Comparison of ENCODE assay signal across 9 mouse cellular contexts in genomic region chr14:20067293-20068074, GRCm38 (mm10).
DNase-seq lines count a peak whose midpoint lies in the region; ATAC-seq and TF ChIP-seq lines count a peak whose summit lies in the region.
"Had no signal": no experiment of that assay in that cellular context is flagged by ENCODE, and none has a peak within 500 bp of the region (broad histone marks: within the 10 kb centered on the region; RNA-seq: fewer than 3 reads in every experiment).

No protein-coding gene starts in this region.

- no peaks in the 10 kb centered on the region for H3K4me1 ChIP-seq in MEL (ENCODE audit: control insufficient read depth in 1 of 2, insufficient read depth in 2 of 2, low read length in 2 of 2)
- H3K4me1 ChIP-seq in forebrain, embryonic 14.5 days (ENCODE audit: control insufficient read depth, insufficient read depth, low read length): no peaks in the 10 kb centered on the region
- H3K4me1 ChIP-seq in lung, embryonic 15.5 days: 0 out of 2 replicates have a peak, but pooled peaks cover 3% of the 10 kb centered on the region
- H3K4me1 ChIP-seq: megakaryocyte, embryonic 14.5 days had no signal

- TF ChIP-seq POLR2A in MEL (IDR thresholded peaks at IDR 0.05; ENCODE audit: control insufficient read depth in 1 of 2, insufficient read depth in 1 of 2, low read depth in 1 of 2, low read length in 2 of 2, poor library complexity in 1 of 2): no peak

- H3K9ac ChIP-seq in MEL (ENCODE audit: control insufficient read depth, low read depth, low read length, poor library complexity, severe bottlenecking): no peak overlapping the region
- H3K9ac ChIP-seq in forebrain, embryonic 14.5 days (ENCODE audit: low read length): peak overlapping the region; percentile 29; the same call in 1 of the 2 replicates
- H3K9ac ChIP-seq in lung, embryonic 15.5 days: no peak overlapping the region

- no peaks in the 10 kb centered on the region for H3K79me2 ChIP-seq in MEL (ENCODE audit: control insufficient read depth, insufficient read depth, low read length, poor library complexity)

- peaks cover 0 to 3% of the 10 kb centered on the region in 2 experiments; a peak in 1 of 4 replicates for H3K27me3 ChIP-seq in MEL (ENCODE audit: control insufficient read depth in 1 of 2, insufficient read depth in 2 of 2, low read length in 2 of 2)
- no peaks in the 10 kb centered on the region for H3K27me3 ChIP-seq in forebrain, embryonic 14.5 days (replicated peaks; ENCODE audit: control insufficient read depth, insufficient read depth, low read length)
- H3K27me3 ChIP-seq in lung, embryonic 15.5 days: no peaks in the 10 kb centered on the region

- peak; percentile 82 for DNase-seq in MEL (ENCODE audit: low read depth, low spot score)
- peak; percentile 42 for DNase-seq in c-Kit-positive CD71-positive TER-119-positive erythroid progenitor cells, embryonic 14.5 days (ENCODE audit: low spot score)
- peak; percentile 93 for DNase-seq in forebrain, embryonic 14.5 days (ENCODE audit: low spot score)
- DNase-seq in layer of hippocampus, adult 2 months (ENCODE audit: low spot score in 2 of 2): peak; percentile 78 to 79
- DNase-seq in retina, adult 2 months (ENCODE audit: low read depth, low spot score): peak; percentile 43
- DNase-seq in thymus, postnatal 14 days: peak; percentile 81

- WGBS in forebrain, embryonic 14.5 days: 42% methylated on average over 18 of the region's 18 CpGs
- 37% methylated on average over 18 of the region's 18 CpGs for WGBS in lung, embryonic 15.5 days

- TF ChIP-seq RAD21 in MEL (IDR thresholded peaks at IDR 0.05; ENCODE audit: low read depth, low read length): peak; percentile 100

- no peak for TF ChIP-seq EP300 in MEL (IDR thresholded peaks at IDR 0.05; ENCODE audit: low read depth in 1 of 2, low read length in 2 of 2)

- H3K27ac ChIP-seq in MEL (ENCODE audit: control insufficient read depth, low read depth, low read length): no peak overlapping the region
- H3K27ac ChIP-seq in forebrain, embryonic 14.5 days (ENCODE audit: low read depth, low read length): no peak overlapping the region
- no peak overlapping the region for H3K27ac ChIP-seq in layer of hippocampus, adult 2 months
- no peak overlapping the region for H3K27ac ChIP-seq in lung, embryonic 15.5 days

- H3K4me2 ChIP-seq in forebrain, embryonic 14.5 days (ENCODE audit: low read length): no peak overlapping the region
- no peak overlapping the region for H3K4me2 ChIP-seq in lung, embryonic 15.5 days

- peak; percentile 55 to 100 (median 83); a peak in 5 of 6 replicates for TF ChIP-seq CTCF in MEL (IDR thresholded peaks at IDR 0.05 in 2 of 3, conservative IDR thresholded peaks at IDR 0.05 in 1 of 3; ENCODE audit: control insufficient read depth in 1 of 3, insufficient read depth in 1 of 3, low read depth in 2 of 3, low read length in 3 of 3, poor library complexity in 1 of 3, severe bottlenecking in 1 of 3)
- TF ChIP-seq CTCF in layer of hippocampus, adult 2 months (conservative IDR thresholded peaks at IDR 0.05): peak; percentile 96

- peak; percentile 76; the same call in 1 of the 2 replicates for ATAC-seq in forebrain, embryonic 14.5 days
- peak; percentile 77 to 89 for ATAC-seq in hematopoietic stem cell, adult 5-6 weeks (replicated peaks in 1 of 2; ENCODE audit: insufficient read depth in 1 of 2, low FRiP score in 2 of 2, low TSS enrichment in 1 of 2, low read depth in 1 of 2, poor library complexity in 2 of 2, severe bottlenecking in 2 of 2)
- ATAC-seq in lung, embryonic 15.5 days (ENCODE audit: borderline replicate concordance, extremely low read depth, low FRiP score, low TSS enrichment): peak; percentile 17; the same call in 1 of the 2 replicates

- H3K4me3 ChIP-seq in MEL (ENCODE audit: control insufficient read depth in 1 of 2, insufficient read depth in 1 of 2, low read depth in 2 of 2, low read length in 2 of 2): no peak overlapping the region
- no peak overlapping the region for H3K4me3 ChIP-seq in forebrain, embryonic 14.5 days (ENCODE audit: low read depth, low read length)
- no peak overlapping the region for H3K4me3 ChIP-seq in layer of hippocampus, adult 2 months
- H3K4me3 ChIP-seq in lung, embryonic 15.5 days: no peak overlapping the region
- H3K4me3 ChIP-seq: megakaryocyte, embryonic 14.5 days had no signal

- no peaks in the 10 kb centered on the region for H3K9me3 ChIP-seq in MEL (replicated peaks; ENCODE audit: insufficient read depth, low read length)
- H3K9me3 ChIP-seq in forebrain, embryonic 14.5 days (replicated peaks; ENCODE audit: control insufficient read depth, low read length): no peaks in the 10 kb centered on the region
- no peaks in the 10 kb centered on the region for H3K9me3 ChIP-seq in lung, embryonic 15.5 days
- H3K9me3 ChIP-seq: megakaryocyte, embryonic 14.5 days had no signal

- no peaks in the 10 kb centered on the region for H3K36me3 ChIP-seq in MEL (ENCODE audit: control insufficient read depth in 1 of 2, insufficient read depth in 2 of 2, low read length in 2 of 2)
- H3K36me3 ChIP-seq in forebrain, embryonic 14.5 days (ENCODE audit: control insufficient read depth, insufficient read depth, low read length): no peaks in the 10 kb centered on the region
- H3K36me3 ChIP-seq in lung, embryonic 15.5 days: no peaks in the 10 kb centered on the region

TF ChIP-seq in MEL, 35 proteins besides CTCF, POLR2A, EP300 and RAD21:
- TF ChIP-seq ETS1 (IDR thresholded peaks at IDR 0.05; ENCODE audit: low read depth, low read length) (no peak), POLR2AphosphoS2 (IDR thresholded peaks at IDR 0.05; ENCODE audit: low read length) (no peak), ELF1 (IDR thresholded peaks at IDR 0.05; ENCODE audit: low read depth, low read length) (no peak), MAX (IDR thresholded peaks at IDR 0.05; ENCODE audit: low read length) (no peak), HCFC1 (IDR thresholded peaks at IDR 0.05; ENCODE audit: low read depth, low read length) (no peak), USF1 (IDR thresholded peaks at IDR 0.05; ENCODE audit: low read depth, low read length) (no peak), ZMIZ1 (IDR thresholded peaks at IDR 0.05; ENCODE audit: low read depth, low read length) (no peak), JUND (IDR thresholded peaks at IDR 0.05; ENCODE audit: low read depth, low read length) (0 out of 2 replicates have a peak, but pooled peaks have one; percentile 17), MAZ (IDR thresholded peaks at IDR 0.05; ENCODE audit: low read depth, low read length) (no peak), ZKSCAN1 (IDR thresholded peaks at IDR 0.05; ENCODE audit: low read depth, low read length) (no peak), MXI1 (IDR thresholded peaks at IDR 0.05; ENCODE audit: low read depth, low read length) (no peak), POLR2AphosphoS5 (IDR thresholded peaks at IDR 0.05; ENCODE audit: borderline replicate concordance, low read depth, low read length) (no peak), KAT2A (conservative IDR thresholded peaks at IDR 0.05; ENCODE audit: low read depth, low read length) (no peak), NELFE (IDR thresholded peaks at IDR 0.05; ENCODE audit: low read depth, low read length) (no peak), ZNF384 (IDR thresholded peaks at IDR 0.05; ENCODE audit: low read depth, low read length) (no peak), CHD1 (IDR thresholded peaks at IDR 0.05; ENCODE audit: low read depth, low read length) (no peak), RCOR1 (IDR thresholded peaks at IDR 0.05; ENCODE audit: low read depth, low read length) (no peak), BHLHE40 (IDR thresholded peaks at IDR 0.05; ENCODE audit: borderline replicate concordance, low read depth, low read length) (no peak), TAL1 (IDR thresholded peaks at IDR 0.05; ENCODE audit: low read length) (no peak), ZC3H11A (IDR thresholded peaks at IDR 0.05; ENCODE audit: low read depth, low read length) (peak; percentile 99), SIN3A (IDR thresholded peaks at IDR 0.05; ENCODE audit: low read length) (peak; percentile 42), USF2 (IDR thresholded peaks at IDR 0.05; ENCODE audit: borderline replicate concordance in 1 of 2, insufficient read depth in 1 of 2, low read depth in 1 of 2, low read length in 2 of 2) (no peak), GABPA (IDR thresholded peaks at IDR 0.05; ENCODE audit: low read depth, low read length) (no peak), MAFK (IDR thresholded peaks at IDR 0.05; ENCODE audit: borderline replicate concordance, low read depth, low read length) (no peak), SMC3 (IDR thresholded peaks at IDR 0.05; ENCODE audit: low read depth, low read length) (peak; percentile 100), GATA1 (IDR thresholded peaks at IDR 0.05; ENCODE audit: low read depth, low read length) (no peak), UBTF (IDR thresholded peaks at IDR 0.05; ENCODE audit: borderline replicate concordance, insufficient read depth, low read depth, low read length) (no peak), TCF12 (IDR thresholded peaks at IDR 0.05; ENCODE audit: low read depth, low read length) (no peak)

Comparison
In these comparisons a context has a peak if more than half of its experiments do, and no peak if none do; other contexts are left out.
1. DNase-seq: peak in every context shown above with its lines; median percentile 93 in forebrain, embryonic 14.5 days; 82 in MEL; 81 in thymus, postnatal 14 days; 78 in layer of hippocampus, adult 2 months; 43 in retina, adult 2 months; 42 in c-Kit-positive CD71-positive TER-119-positive erythroid progenitor cells, embryonic 14.5 days.
2. ATAC-seq: peak in every context shown above with its lines; median percentile 83 in hematopoietic stem cell, adult 5-6 weeks; 76 in forebrain, embryonic 14.5 days; 17 in lung, embryonic 15.5 days.